Mouse (Mus musculus) lung, adult 18-20 months (tissue): ENCODE data around the gene S1pr4.

Experiments used
- DNase-seq, 2 experiments: peaks; one replicate each; pipeline ENCODE4 v3.0.0; 2022; ENCODE audit warnings: mixed read lengths in 2 of 2

S1pr4 gene

DNA sequence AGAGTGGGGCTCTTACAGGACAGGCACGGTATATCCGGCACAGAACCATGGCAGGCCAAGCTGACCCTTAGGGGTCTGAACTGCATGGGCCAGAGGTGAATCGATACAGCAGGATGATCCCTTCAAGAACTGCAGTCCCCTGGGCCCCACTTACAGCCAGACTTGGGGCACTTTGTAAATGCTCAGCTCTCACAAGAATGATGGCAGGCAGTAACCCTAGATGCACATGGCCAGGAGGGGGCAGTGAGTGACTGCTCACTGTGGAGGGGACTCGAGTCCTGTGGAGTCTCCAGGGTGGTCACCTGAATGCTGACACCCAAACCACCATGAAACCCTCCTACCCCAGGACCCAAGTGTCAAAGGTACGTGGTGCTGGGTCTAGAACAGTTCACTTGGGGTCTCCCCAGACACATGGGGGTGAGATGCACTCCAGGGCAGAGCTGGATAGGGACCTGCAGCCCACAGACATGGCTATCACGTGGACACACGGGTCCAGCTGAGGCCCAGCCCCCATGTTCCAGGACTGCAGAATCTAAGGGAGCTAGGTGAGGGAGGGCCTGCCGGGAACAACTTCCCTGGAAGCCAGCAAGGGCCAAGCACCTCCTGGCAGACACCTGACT lies 6.2 kb downstream of the S1pr4 start:
- no peak for DNase-seq

DNA sequence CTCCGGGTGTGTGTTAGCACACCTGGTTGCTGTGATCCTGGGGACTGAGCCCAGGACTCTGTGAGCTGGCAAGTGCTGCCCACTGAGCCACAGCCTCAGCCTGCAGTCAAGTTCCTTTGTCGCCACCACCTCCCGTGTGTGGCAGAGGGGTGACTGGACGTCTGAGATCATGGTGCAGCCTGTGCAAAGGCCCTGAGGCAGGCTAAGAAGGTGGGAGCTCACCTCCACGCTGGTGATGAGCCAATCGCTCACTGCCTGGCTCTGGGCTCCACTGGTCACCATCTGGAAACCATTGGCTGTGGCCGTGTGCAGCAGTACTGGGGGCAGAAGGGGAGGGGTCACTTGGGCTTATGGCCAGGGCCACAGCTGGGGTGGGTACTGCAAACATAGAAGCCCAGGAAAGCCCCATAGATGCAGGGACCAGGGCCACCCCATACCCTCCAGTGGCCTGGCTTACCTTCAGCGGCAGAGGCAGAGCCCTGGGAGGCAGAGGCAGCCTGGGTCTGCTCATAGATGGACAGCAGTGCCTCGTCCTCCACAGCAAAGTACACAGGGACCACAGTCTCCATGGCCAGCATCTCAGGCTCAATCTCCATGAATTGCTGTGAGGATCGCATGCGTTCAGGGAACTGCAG lies 7.2 kb downstream of the S1pr4 start:
- no peak for DNase-seq

DNA sequence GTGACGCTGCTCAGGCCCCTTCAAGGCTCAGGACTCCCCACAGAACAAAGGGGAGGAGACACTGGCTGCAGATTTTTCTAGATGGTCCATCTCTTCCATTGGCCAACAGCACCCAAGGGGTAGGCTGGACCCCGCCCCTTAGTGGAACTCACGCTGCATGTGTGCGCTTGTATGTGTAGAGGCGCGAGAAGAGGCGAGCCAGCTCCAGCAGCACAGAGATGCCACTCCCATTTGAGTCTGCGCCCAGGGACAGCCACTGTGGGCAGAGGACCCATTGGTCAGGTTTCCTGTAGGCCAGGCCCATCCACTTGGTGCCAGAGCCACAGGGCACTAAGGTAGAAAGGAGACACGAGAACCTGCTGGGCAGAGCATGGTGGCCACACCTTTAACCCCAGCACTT lies 8.9 kb downstream of the S1pr4 start:
- DNase-seq, result no peak

DNA sequence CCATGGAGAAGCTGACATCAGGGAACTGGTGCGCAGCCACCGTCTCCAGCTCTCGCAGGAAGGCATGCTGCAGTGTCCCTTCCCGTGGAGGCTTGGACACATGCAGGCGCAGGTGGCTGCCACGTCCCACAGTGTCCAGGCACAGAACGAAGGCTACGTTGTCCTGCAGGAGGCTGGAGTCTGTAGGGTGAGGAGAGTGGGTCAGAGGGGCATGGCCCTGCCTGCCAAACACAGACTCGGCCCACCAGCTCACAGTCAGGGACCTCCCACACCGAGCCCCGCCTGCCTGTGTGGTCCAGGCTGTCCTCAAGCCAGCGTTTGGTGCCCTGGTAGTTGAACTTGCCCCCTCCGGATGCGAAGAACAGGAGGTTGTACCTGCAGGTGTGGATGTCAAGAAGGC lies 10.0 kb downstream of the S1pr4 start:
- no peak for DNase-seq

DNA sequence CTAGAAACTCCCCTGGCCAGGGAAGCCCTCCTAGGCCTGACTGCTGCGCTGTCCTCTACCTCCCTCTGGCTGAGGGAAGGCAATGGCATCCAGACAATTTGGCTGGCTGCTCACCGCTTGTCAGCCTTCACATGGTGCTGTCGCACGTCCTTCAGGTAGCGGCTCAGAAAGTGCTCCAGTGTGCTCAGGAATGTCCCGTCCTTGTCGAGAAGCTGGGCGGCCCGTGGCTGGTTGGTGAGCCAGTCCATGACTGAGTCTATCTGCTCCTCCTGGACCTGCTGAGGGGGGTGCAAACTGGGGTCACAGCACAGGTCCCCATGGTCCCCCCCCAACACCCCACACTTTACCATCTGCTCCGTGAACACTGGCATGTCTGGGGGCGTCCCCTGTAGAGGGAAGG lies 11.9 kb downstream of the S1pr4 start:
- DNase-seq, result peak in 1 of 2 experiments; percentile 33

DNA sequence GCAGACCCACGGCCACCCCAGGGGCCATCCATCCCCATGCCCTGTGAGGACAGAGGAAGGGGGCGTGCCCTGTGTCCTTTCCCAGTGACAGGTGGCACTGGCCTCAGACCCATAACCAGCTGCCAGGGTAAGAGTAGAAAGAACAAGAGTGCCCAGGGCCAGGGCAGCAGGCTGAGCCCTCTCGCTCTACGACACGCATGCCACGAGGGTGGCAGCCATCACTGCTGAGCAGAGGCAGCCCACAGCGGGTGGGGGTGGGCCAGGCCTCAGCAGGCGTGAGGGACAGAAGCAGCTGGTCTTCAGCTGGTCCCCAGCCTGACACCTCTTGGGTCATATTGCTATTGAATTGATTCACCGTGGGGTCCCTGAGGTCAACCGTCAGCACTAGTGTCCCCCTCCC lies 13.4 kb downstream of the S1pr4 start:
- DNase-seq, result no peak

DNA sequence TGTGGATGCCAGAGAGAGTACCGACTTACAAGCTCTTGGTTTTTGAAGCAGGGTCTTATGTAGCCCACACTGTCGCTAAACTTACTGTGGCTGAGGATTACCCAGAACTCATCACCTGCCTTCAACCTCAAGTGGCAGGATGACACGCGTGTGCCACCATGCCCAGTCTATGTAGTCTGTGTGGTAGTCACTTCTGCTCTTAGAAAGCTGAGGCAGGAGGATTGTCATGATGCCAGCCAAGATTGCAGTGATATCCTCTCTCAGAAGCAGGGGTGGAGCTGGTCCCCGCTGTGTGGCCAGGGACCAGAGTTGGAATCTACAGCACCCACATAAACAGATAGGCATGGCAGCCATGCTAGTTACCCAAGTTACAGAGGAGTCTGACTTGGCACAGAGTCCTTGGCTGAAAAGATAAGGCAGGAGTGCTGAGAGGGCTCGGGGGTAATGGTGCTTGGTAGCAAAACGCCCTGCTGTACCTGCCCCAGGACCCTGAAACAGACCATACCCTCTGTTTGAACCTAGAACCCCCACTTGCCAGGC lies 14.4 kb downstream of the S1pr4 start:
- DNase-seq, result no peak

DNA sequence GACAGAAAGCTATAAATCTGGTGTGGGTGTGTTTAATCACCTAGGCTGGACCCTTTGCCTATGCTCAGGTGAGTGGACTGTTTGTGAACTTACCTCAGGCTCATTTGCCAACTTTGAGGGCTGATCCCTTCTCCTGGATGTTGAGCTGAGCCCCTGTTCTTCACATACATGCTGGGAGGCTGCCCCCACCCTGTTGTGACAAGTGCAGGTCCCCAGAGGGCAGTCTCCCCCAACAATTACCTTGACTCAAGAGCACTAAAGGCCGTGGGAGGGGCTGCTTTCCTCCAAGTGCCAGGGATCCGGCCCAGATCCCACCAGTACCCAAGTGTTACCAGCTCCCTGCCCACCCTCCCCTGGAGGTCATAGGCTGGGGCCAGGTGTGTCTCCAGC lies 14.9 kb downstream of the S1pr4 start:
- no peak for DNase-seq

DNA sequence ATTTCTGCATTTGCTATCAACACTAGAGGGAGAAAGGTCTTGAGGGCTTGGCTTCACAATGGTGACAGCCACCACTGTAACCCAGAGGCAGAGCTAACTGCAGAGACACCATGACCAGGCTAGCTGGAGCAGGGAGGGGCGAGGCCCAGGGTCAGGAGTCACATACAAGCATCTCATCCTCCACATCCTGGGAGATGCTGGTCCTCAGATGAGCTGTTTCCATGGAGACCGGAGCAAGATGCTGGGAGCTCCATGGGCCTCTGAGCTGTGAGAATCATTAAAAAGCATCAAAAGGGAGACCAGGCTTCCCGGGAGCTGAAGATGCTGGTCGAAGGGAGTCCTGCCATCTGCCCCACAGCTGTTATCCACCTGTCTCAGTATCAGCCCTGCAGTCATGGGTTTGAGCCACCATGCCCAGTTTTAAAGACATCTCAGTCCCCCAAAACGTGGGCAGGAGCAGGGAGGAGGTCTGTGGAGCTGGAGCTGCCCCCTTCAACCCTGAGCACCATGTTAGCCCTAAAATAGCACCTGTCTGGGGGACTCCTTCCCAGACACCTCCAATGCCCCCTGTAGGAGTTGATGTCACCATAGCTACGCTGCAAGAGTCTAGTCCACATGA lies 15.4 kb downstream of the S1pr4 start:
- DNase-seq, result no peak

DNA sequence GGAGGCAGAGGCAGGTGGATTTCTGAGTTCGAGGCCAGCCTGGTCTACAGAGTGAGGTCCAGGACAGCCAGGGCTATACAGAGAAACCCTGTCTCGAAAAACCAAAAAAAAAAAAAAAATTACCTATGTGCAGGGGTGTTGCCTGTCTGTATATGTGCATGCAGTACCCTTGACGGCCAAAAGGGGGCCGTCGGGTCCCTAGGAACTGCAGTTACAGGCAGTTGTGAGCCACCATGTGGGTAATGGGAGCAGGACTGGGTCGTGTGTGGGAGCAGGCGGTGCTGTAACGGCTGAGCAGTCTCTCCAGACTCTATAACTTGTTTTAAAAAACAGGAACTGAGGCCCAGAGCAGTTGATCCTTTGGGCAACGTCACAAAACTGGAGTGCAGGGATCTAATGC lies 15.9 kb downstream of the S1pr4 start:
- no peak for DNase-seq

DNA sequence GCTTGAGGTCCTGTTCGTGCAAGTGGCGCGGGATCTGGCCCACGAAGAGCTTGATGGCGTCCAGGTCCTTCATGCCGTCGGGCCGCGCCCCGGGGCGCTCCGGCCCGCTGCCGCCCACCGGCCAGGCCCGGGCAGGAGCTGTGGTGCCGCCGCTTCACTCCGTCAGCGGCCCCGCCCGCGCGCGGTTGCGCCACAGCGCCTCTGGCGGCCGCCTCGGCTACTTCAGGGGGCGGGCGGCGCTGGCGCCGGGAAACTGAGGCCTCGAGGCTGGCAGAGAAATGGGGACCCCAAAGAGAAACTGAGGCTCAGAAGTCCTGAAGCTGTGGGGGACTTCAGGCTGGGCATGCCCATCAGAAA lies 17.4 kb downstream of the S1pr4 start, which contains the start of gene Celf5:
Gene Celf5, minus strand, starts transcription at position 177 of the 357 bp plus-strand sequence.
- DNase-seq, result peak; percentile 39 to 52

DNA sequence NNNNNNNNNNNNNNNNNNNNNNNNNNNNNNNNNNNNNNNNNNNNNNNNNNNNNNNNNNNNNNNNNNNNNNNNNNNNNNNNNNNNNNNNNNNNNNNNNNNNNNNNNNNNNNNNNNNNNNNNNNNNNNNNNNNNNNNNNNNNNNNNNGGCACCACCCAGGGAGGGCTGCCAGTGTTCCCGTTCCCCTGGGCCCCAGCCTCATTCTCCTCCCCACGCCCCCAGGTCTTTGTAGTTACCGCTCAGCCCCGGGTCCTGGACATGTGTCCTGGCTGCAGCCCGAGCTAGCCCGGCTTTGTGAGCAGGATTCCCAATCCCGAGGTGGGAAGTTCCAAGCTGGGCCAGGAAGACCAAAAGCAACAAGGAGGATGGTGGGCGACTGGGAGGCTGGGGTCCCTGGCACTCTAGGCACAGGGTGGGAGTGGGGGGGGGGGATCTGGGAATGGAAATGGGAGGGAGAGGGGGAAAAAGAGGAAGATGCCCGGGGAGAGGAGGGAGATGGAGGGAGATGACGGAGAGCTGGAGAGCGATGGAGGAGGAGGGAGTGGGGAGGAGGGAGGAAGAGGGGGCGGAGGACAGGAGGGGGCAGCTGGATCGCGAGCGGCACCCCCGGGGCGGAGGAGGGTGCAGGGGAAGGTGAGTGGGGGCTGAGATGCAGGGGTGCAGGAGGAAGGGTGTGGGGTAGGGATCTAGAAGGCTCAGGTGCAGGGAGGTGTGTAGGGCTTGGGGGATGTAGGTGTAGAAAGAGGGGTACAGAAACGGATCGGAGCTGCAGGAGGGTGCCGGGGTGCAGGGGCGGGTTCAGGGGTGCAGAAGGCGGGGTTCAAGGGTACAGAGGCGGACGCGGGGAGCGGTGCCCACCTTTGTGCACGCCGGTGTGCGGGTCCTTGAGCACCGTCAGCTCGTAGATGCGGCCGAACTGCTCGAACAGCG lies 18.1 kb downstream of the S1pr4 start:
- no peak for DNase-seq

DNA sequence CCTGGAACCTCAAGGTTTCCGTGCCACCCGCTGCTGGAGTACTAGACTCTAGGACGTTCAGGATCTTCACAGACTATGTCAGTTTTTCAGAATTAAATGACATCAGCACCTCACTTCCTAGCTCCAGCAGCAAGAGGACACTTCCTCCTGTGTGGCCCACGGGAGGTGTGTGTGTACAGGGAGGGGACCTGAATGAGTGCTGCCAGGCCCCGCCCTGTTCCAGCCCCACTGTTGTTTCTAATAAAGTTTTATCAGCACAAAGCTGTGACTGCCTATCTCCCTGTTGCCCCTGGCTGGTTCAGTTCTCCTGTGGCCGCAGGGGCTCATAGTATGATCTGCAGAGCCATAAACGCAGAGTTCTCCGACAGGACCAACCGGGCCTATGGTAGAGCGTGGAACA lies 25.5 kb downstream of the S1pr4 start:
- DNase-seq, result no peak

DNA sequence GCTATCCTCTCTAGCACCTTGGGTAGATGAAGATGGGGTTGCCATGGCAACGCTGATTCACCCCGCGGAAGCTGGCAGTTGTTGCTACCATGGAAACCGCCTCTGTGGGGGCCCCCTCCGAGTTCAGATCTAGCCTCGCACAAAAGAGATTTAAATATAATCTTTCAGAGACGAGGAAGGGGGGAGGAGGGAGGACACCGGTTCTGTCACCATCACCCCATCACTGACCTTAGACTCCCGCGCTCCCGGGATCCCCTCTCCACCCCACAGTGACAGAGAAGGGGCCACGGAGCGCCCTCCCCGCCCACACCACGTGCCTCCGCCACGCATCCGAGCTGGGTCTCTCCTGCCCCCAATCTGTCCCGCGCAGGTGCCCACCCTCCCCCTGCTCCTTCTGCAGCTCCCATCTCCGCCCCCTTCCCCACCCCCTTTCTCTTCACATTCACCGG lies 26.9 kb downstream of the S1pr4 start:
- DNase-seq, result no peak

DNA sequence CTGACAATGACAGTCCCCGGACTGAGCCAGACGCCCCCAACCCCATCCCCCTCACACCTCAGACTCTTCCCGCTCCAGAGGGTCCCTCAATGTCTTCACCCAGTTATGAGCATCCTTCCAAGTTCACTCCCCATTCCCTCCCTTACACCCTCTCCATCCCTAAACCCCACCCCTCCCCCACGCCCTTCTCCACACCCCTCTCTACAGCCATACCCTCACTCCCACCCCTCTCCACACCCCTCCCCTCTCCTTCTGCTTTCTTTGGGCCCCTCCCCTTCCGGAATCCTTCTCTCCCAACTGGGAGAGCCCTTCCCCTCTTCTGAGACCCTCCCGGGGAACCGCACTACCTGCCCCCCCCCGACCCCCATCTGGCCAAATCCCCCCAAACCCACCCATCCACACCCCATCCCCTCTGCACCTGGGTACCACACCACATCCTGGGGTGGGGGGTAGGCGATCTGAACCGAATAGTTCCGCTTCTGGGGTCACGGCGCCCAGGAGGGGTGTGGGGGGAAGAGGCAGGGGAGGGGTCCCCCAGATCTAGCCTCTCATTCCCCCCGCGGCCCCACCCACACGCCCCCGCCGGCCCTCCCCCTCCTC lies 27.4 kb downstream of the S1pr4 start:
- no peak for DNase-seq

DNA sequence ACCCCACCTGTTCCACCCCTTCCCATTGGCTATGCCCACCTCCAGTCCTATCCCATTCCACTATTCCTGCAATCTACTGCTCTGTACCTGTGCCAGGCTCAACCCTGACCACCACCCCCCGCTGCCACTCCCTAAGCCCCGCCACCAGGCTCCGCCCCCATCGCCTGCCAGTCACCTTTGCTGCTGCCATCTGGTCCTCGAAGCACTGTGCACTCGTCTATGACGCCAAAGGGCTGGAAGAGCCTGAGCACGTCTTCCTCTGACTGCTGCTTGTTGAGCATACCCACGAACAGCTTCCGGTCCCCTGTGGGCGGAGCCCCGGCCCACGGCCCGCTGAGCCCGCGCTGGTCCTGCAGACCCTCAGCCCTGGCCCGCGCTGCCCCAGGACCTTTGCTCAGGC lies 29.5 kb downstream of the S1pr4 start:
- DNase-seq, result no peak

DNA sequence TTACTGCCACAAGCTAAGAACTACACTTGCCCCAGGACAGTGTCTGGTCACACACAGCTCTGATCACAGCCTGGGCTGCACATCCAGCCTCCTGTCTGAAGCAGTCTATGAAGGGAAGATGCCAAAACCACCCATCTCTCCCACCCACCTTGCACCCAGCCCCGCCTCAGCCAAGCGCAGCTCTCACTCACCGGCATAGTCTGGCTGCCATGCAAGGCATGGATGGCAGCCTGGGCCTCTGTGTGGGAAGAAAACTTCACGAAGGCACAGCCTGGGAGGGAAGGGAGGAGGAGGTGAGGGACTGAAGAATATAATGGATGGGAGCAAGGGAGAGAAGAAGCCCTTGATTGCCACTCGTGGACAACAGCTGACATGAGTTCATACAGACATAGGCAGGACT lies 30.7 kb downstream of the S1pr4 start:
- DNase-seq, result no peak

DNA sequence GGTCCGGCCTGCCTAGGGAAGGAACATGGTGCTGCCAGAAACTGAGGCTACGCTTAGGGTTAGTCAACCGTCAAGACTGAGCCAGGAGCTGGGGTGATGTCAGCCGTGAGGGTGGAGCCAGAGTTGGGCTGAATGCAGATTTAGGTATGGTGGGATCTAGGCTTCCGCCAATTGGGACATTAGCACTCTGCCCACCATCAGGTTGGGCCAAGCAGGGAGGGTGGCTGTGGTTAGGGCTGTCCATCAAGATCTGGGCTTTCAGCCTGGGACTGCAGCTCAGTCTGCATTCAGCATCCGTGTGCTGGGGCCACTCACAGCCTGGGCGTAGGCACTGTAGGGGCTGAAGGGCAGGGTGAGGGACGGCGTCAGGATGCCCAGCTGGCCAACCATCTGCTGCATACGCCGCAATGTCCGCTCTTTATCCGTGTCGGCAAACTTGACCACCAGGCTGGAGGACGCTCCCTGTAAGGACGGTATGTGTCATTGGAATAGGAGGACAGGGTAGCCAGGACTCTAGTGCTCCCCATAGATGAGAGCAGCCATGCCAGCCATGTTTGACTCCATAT lies 32.2 kb downstream of the S1pr4 start:
- DNase-seq, result no peak

DNA sequence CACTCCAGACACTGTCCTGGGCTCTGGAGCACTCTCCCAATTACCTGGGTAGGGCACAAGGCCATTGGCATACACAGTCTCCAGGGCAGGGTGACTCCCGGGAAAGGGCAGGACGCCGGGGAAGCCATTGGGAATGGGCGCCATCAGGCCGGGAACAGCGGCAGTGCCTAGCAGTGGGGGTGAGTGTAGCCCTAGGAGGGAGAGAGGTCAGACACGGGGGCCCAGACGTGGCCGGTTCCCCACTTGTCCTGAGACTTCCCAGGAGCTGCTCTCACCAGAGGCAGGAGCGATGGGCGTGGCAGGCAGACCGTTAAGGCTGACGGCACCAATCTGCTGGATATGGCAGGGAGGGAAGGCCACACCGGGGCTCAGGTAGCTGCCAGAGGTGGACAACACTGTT lies 33.1 kb downstream of the S1pr4 start:
- DNase-seq, result no peak

DNA sequence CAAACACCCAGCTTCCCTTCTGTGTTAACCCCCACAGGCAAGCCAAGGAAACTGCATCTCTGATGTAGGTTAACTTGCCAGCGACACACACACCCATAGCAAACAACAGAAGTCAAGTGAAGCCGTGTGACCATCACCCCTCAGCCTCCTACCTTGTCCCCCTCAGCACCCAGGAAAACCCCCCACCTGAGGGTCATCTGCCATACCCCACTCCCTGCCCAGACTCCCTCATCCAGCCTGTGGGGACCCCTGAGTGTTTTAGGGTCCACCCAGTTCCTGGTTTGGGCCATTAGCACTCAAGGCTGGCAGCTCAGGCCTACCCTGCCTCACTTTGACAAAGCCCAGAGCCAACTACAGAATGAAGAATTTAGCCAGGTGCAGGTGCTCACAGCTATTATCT lies 33.9 kb downstream of the S1pr4 start:
- DNase-seq, result no peak

DNA sequence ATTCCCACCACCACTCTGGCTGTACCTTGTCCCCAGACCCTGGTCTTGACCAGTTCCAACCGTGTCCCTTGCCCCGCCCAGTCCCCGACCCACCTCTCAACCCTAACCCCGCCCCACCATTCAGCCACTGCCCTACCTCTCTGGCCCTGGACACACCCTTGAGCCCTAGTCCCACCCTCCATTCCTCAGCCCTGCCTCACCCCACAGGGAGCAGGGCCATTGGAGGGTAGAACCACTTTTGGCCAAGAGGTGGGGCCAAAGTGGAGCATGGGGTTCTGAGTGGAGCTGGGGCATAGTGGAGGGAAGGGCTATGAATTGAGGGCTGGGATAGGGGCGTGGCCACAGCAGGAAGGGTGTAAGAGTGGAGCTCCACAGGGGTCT lies 34.7 kb downstream of the S1pr4 start:
- peak; percentile 40 to 48 for DNase-seq
